Mouse (Mus musculus) E14TG2a.4 (cell line): Measurements from ENCODE around the gene Mst1.

ENCODE experiments used
- CTCF ChIP-seq: conservative IDR thresholded peaks from 2 replicates; pipeline ENCODE4 v1.5.1; 2014; ENCODE audit warnings: low read length
- NANOG ChIP-seq: IDR thresholded peaks from 2 replicates; pipeline ENCODE4 v1.6.1; 2014; ENCODE audit warnings: borderline replicate concordance, low read length, mixed read lengths
- POU5F1 ChIP-seq: IDR thresholded peaks from 2 replicates; pipeline ENCODE4 v1.6.1; 2014; ENCODE audit warnings: low read length, borderline replicate concordance

DNA sequence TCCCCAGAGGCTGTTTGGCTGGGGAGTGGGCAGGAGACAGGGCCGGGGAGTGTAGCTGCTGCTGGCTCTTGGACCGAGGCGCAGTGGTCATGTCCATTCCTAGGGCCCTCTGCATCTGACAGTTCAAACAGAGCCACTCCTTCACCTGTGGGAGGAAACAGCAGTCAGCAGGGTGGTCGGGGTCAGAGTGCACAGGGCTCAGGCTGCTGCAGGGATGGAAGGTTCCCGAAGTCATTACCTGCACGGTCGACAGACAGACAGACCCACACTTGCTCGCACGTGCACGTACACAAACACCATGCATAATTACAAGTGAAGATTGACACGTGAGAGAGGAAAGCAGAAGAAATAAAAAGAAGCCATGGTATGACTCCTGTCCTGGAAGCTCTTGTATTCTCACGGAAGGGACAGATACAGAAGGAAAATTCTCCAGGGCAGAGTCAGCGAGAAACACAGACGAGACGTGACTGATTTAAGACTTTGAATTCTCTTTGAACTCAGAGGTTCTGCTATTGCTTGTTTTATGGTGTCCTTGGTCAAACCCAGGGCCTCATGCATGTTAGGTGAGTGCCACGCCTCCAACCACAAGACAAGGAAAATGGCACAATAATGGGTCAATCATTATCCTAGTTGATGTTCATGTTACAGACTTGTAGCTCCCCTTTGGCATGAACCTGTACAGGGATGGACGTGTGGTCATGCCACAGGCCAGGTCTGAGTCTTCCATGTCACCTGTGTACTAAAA lies 46.4 kb downstream of the Mst1 start:
- TF ChIP-seq CTCF (no peak), POU5F1 (no peak), NANOG (no peak)
